ENCODE assay signal across 21 mouse cellular contexts in genomic region chr16:13259026-13259425, GRCm38 (mm10). TPM values are rescaled to one million over a fixed set of nuclear protein-coding genes. Genes with fewer than 3 reads are reported as not detected.
A peak's percentile ranks its signal among the peaks of the same experiment; 100 is the strongest.
DNase-seq lines count a peak whose midpoint lies in the region; ATAC-seq and TF ChIP-seq lines count a peak whose summit lies in the region.
"Had no signal": no experiment of that assay in that cellular context is flagged by ENCODE, and none has a peak within 500 bp of the region (broad histone marks: within the 10 kb centered on the region; RNA-seq: fewer than 3 reads in every experiment).

No protein-coding gene starts in this region.

- no peaks in the 10 kb centered on the region for H3K9me3 ChIP-seq in embryonic facial prominence, embryonic 14.5 days (ENCODE audit: control insufficient read depth, low read length)
- H3K9me3 ChIP-seq in midbrain, embryonic 16.5 days (replicated peaks; ENCODE audit: control insufficient read depth, low read length, poor library complexity, severe bottlenecking), result no peaks in the 10 kb centered on the region
- H3K9me3 ChIP-seq: forebrain, embryonic 12.5 days; heart, embryonic 15.5 days; hindbrain, embryonic 10.5 days; intestine, embryonic 15.5 days had no signal

- no peak overlapping the region for H3K4me2 ChIP-seq in embryonic facial prominence, embryonic 14.5 days (ENCODE audit: low read depth, low read length)
- H3K4me2 ChIP-seq in midbrain, embryonic 16.5 days (ENCODE audit: low read length), result no peak overlapping the region
- H3K4me2 ChIP-seq: forebrain, embryonic 12.5 days; heart, embryonic 11.5 days; heart, embryonic 15.5 days; hindbrain, embryonic 14.5 days; intestine, embryonic 15.5 days had no signal

- TF ChIP-seq POLR2A in liver, adult 2 months (IDR thresholded peaks at IDR 0.05; ENCODE audit: extremely low read depth, insufficient read depth, low read length), result no peak

- intact Hi-C loops in gastrocnemius, adult 2 months (cut with DNase I), result loop anchor here (5.0 kb wide), 2 partner anchors 68 to 97 kb away; no protein-coding TSS in a partner anchor
- intact Hi-C loops in gastrocnemius, postnatal 14 days (cut with DNase I; ENCODE audit: low total_unique reads), result no loop called here

- no peak for DNase-seq in gastrocnemius, adult 2 months
- DNase-seq in gastrocnemius, postnatal 14 days, result no peak
- DNase-seq in liver, adult 2 months (ENCODE audit: extremely low read depth, low read depth, low spot score), result peak; percentile 75
- no peak for DNase-seq in liver
- peak; percentile 29 for DNase-seq in embryonic facial prominence, embryonic 14.5 days (ENCODE audit: low spot score)
- DNase-seq in cerebellum, adult 11 months, result no peak
- DNase-seq: adrenal gland, adult 8-10 months; adrenal gland, postnatal 36 days; cerebellum, adult 11-12 months; cerebellum, adult 9-11 months; gastrocnemius, postnatal 25 days; heart, postnatal 14 days had no signal

- peaks cover 42% of the 10 kb centered on the region for H3K79me2 ChIP-seq in liver, adult 2 months (ENCODE audit: control insufficient read depth, insufficient read depth, low read length)

- no peak overlapping the region for H3K4me3 ChIP-seq in gastrocnemius, adult 2 months
- H3K4me3 ChIP-seq in liver, adult 2 months (ENCODE audit: insufficient read depth, low read depth, low read length), result no peak overlapping the region
- no peak overlapping the region for H3K4me3 ChIP-seq in embryonic facial prominence, embryonic 14.5 days (ENCODE audit: low read depth, low read length)
- no peak overlapping the region for H3K4me3 ChIP-seq in midbrain, embryonic 16.5 days (ENCODE audit: low read depth, low read length)
- H3K4me3 ChIP-seq: forebrain, embryonic 12.5 days; heart, embryonic 15.5 days; hindbrain, embryonic 10.5 days; intestine, embryonic 15.5 days had no signal

- H3K27ac ChIP-seq in gastrocnemius, adult 2 months, result peak overlapping the region; percentile 67; the same call in 1 of the 2 replicates
- H3K27ac ChIP-seq in liver, adult 2 months (replicated peaks; ENCODE audit: insufficient read depth, low read depth, low read length), result peak overlapping the region; percentile 46; the same call in 1 of the 2 replicates
- H3K27ac ChIP-seq in embryonic facial prominence, embryonic 14.5 days (replicated peaks; ENCODE audit: low read depth, low read length), result no peak overlapping the region
- no peak overlapping the region for H3K27ac ChIP-seq in midbrain, embryonic 16.5 days (ENCODE audit: low read length)
- H3K27ac ChIP-seq: forebrain, embryonic 12.5 days; heart, embryonic 15.5 days; hindbrain, embryonic 10.5 days; hindbrain, embryonic 14.5 days; intestine, embryonic 15.5 days had no signal

- no peaks in the 10 kb centered on the region for H3K36me3 ChIP-seq in liver, adult 2 months (ENCODE audit: control insufficient read depth, insufficient read depth, low read length)
- H3K36me3 ChIP-seq in embryonic facial prominence, embryonic 14.5 days (ENCODE audit: control insufficient read depth, insufficient read depth, low read length), result no peaks in the 10 kb centered on the region
- H3K36me3 ChIP-seq in midbrain, embryonic 16.5 days (ENCODE audit: control insufficient read depth, insufficient read depth, low read length), result no peaks in the 10 kb centered on the region
- H3K36me3 ChIP-seq: forebrain, embryonic 12.5 days; heart, embryonic 15.5 days; intestine, embryonic 15.5 days had no signal

- whole genome bisulfite sequencing in liver, adult 2 months, result 61% methylated on average over 2 of the region's 2 CpGs
- WGBS in embryonic facial prominence, embryonic 14.5 days, result 82% methylated on average over 2 of the region's 2 CpGs
- WGBS in midbrain, embryonic 16.5 days, result 92% methylated on average over 2 of the region's 2 CpGs

- H3K27me3 ChIP-seq in liver, adult 2 months (ENCODE audit: control insufficient read depth, insufficient read depth, low read length), result no peaks in the 10 kb centered on the region
- H3K27me3 ChIP-seq in embryonic facial prominence, embryonic 14.5 days (replicated peaks; ENCODE audit: control insufficient read depth, insufficient read depth, low read length), result no peaks in the 10 kb centered on the region
- no peaks in the 10 kb centered on the region for H3K27me3 ChIP-seq in midbrain, embryonic 16.5 days (ENCODE audit: control insufficient read depth, insufficient read depth, low read depth, low read length)
- H3K27me3 ChIP-seq: forebrain, embryonic 12.5 days; heart, embryonic 15.5 days; intestine, embryonic 15.5 days; Patski had no signal

- H3K9ac ChIP-seq in liver, adult 2 months (ENCODE audit: low read depth, low read length), result 0 out of 2 replicates have a peak overlapping the region, but pooled peaks have one; percentile 24
- H3K9ac ChIP-seq in embryonic facial prominence, embryonic 14.5 days (ENCODE audit: low read depth, low read length), result no peak overlapping the region
- no peak overlapping the region for H3K9ac ChIP-seq in midbrain, embryonic 16.5 days (ENCODE audit: low read depth, low read length)
- H3K9ac ChIP-seq: forebrain, embryonic 12.5 days; heart, embryonic 15.5 days; hindbrain, embryonic 14.5 days; intestine, embryonic 15.5 days had no signal

- TF ChIP-seq CTCF in gastrocnemius, adult 2 months (IDR thresholded peaks at IDR 0.05), result no peak
- no peak for TF ChIP-seq CTCF in liver, adult 2 months (IDR thresholded peaks at IDR 0.05; ENCODE audit: low read depth, low read length)

- peaks cover 22% of the 10 kb centered on the region for H3K4me1 ChIP-seq in liver, adult 2 months (ENCODE audit: control insufficient read depth, insufficient read depth, low read length)
- H3K4me1 ChIP-seq in embryonic facial prominence, embryonic 14.5 days (ENCODE audit: control insufficient read depth, insufficient read depth, low read length), result peaks cover 19% of the 10 kb centered on the region; the same call in 1 of the 2 replicates
- peaks cover 10% of the 10 kb centered on the region for H3K4me1 ChIP-seq in midbrain, embryonic 16.5 days (ENCODE audit: control insufficient read depth, insufficient read depth, low read length)

- ATAC-seq in embryonic facial prominence, embryonic 14.5 days (ENCODE audit: low read depth), result no peak
- no peak for ATAC-seq in midbrain, embryonic 16.5 days
- ATAC-seq: forebrain, embryonic 16.5 days; intestine, embryonic 15.5 days; Patski had no signal

RNA-seq across cellular contexts. Expression of gene Mrtfb, which starts 2.7 kb away (rescaled TPM):
- total RNA-seq in gastrocnemius, adult 2 months (2021), result 10 to 100 TPM; 23.3 to 33.0 TPM
- 10 to 100 TPM; 27.4 to 33.3 TPM for total RNA-seq in gastrocnemius, postnatal 14 days (2021)
- total RNA-seq in liver, adult 2 months (2014; rRNA removed), result 9.2 and 9.4 TPM in 2 replicates
- polyA plus RNA-seq in liver, adult 2 months (2012; rRNA removed), result 3.2 and 4.2 TPM in 2 replicates
- polyA plus RNA-seq in embryonic facial prominence, embryonic 14.5 days (2014; fragmentation: Nextera tagmentation; extraction: Ambion mirVana), result 22.5 and 24.5 TPM in 2 replicates
- polyA plus RNA-seq in midbrain, embryonic 16.5 days (2015; fragmentation: Nextera tagmentation; extraction: Ambion mirVana), result 12.9 and 13.7 TPM in 2 replicates

Comparison
In these comparisons a context has a peak if more than half of its experiments do, and no peak if none do; other contexts are left out.
1. DNase-seq: peak in liver, adult 2 months (single experiment) and embryonic facial prominence, embryonic 14.5 days (single experiment); none in gastrocnemius, adult 2 months (single experiment), gastrocnemius, postnatal 14 days (single experiment), liver (single experiment) and cerebellum, adult 11 months (single experiment).
2. H3K27ac ChIP-seq: peak in gastrocnemius, adult 2 months (single experiment) and liver, adult 2 months (single experiment); none in embryonic facial prominence, embryonic 14.5 days (single experiment) and midbrain, embryonic 16.5 days (single experiment).